Mouse (Mus musculus): ENCODE data around the gene Mal.

Mal gene

GRCm38 (mm10) chr2:127656086-127656720 is at the start of gene Mal:
Mal (minus strand) TSS chr2:127656695.
- DNase-seq, result peak; percentile 43 to 59

GRCm38 (mm10) chr2:127705267-127705666 is 48.8 kb upstream of the Mal start:
- no peak for DNase-seq

GRCm38 (mm10) chr2:127689239-127689638 is 32.7 kb upstream of the Mal start:
- DNase-seq, result no peak

GRCm38 (mm10) chr2:127683687-127684331 is 27.3 kb upstream of the Mal start:
- DNase-seq, result peak; percentile 64 to 75

- DNase-seq, result peak in 1 of 2 experiments; percentile 43
These were observed 11.5 kb upstream of the Mal start for GRCm38 (mm10) chr2:127667843-127668506.

- DNase-seq, result no peak
These were observed 10.5 kb upstream of the Mal start for GRCm38 (mm10) chr2:127667015-127667414.

- no peak for DNase-seq
These were observed 6.2 kb upstream of the Mal start for GRCm38 (mm10) chr2:127662708-127663107.

GRCm38 (mm10) chr2:127655419-127655818 is 1.1 kb downstream of the Mal start:
- DNase-seq, result no peak

GRCm38 (mm10) chr2:127654786-127655185 is 1.7 kb downstream of the Mal start:
- no peak for DNase-seq

- no peak for DNase-seq
These were observed 3.7 kb downstream of the Mal start for GRCm38 (mm10) chr2:127652805-127653204.

- no peak for DNase-seq
These were observed 4.2 kb downstream of the Mal start for GRCm38 (mm10) chr2:127652335-127652734.

- no peak for DNase-seq
These were observed 4.9 kb downstream of the Mal start for GRCm38 (mm10) chr2:127651601-127652000.

- DNase-seq, result no peak
These were observed 6.6 kb downstream of the Mal start for GRCm38 (mm10) chr2:127649921-127650320.

GRCm38 (mm10) chr2:127648145-127648544 is 8.3 kb downstream of the Mal start:
- DNase-seq, result no peak

GRCm38 (mm10) chr2:127646875-127647274 is 9.6 kb downstream of the Mal start:
- DNase-seq, result peak in 1 of 2 experiments; percentile 20

GRCm38 (mm10) chr2:127643728-127644704 is 12.5 kb downstream of the Mal start:
- DNase-seq, result no peak

- DNase-seq, result no peak
These were observed 17.5 kb downstream of the Mal start for GRCm38 (mm10) chr2:127638973-127639372.

- DNase-seq, result no peak
These were observed 20.9 kb downstream of the Mal start for GRCm38 (mm10) chr2:127635581-127635980.

GRCm38 (mm10) chr2:127632601-127633000 is 23.9 kb downstream of the Mal start:
- no peak for DNase-seq

GRCm38 (mm10) chr2:127627990-127628570 is 28.4 kb downstream of the Mal start:
- peak; percentile 61 to 65 for DNase-seq

- no peak for DNase-seq
These were observed 29.1 kb downstream of the Mal start for GRCm38 (mm10) chr2:127627354-127627753.

GRCm38 (mm10) chr2:127625659-127626058 is 30.8 kb downstream of the Mal start:
- no peak for DNase-seq
